Mouse (Mus musculus) intestine, embryonic 15.5 days (tissue): ENCODE results near the gene Olfr1423. TPM values are rescaled to one million over a fixed set of nuclear protein-coding genes. Genes with fewer than 3 reads are reported as not detected.

Source experiments
- ATAC-seq: fragments of 200-750 bp; cut with Nextera tagmentation; 2 replicates; pipeline ENCODE4 v1.8.0; 2017; ENCODE audit warnings: moderate TSS enrichment, moderate library complexity
- H3K27ac ChIP-seq: fragments of 300-500 bp; sonication (generic); 2 replicates; pipeline ENCODE4 v1.5.1; 2015; ENCODE audit warnings: mild to moderate bottlenecking, inconsistent platforms
- H3K27me3 ChIP-seq: fragments of 300-500 bp; sonication (generic); replicated peaks from 2 replicates; pipeline ENCODE4 v1.6.1; 2015; ENCODE audit warnings: inconsistent platforms
- H3K36me3 ChIP-seq: fragments of 300-500 bp; sonication (generic); 2 replicates; pipeline ENCODE4 v1.6.1; 2015; ENCODE audit warnings: inconsistent platforms
- H3K4me1 ChIP-seq: fragments of 300-500 bp; sonication (generic); replicated peaks from 2 replicates; pipeline ENCODE4 v1.6.1; 2015; ENCODE audit warnings: inconsistent platforms
- H3K4me2 ChIP-seq: fragments of 300-500 bp; sonication (generic); replicated peaks from 2 replicates; pipeline ENCODE4 v1.6.1; 2015; ENCODE audit warnings: mild to moderate bottlenecking, inconsistent platforms
- H3K4me3 ChIP-seq: fragments of 300-500 bp; sonication (generic); replicated peaks from 2 replicates; pipeline ENCODE4 v1.5.1; 2015; ENCODE audit warnings: inconsistent platforms
- H3K9ac ChIP-seq: fragments of 300-500 bp; sonication (generic); 2 replicates; pipeline ENCODE4 v1.6.1; 2015; ENCODE audit warnings: inconsistent platforms
- H3K9me3 ChIP-seq: fragments of 300-500 bp; sonication (generic); 2 replicates; pipeline ENCODE4 v1.6.1; 2016; ENCODE audit warnings: inconsistent platforms
- WGBS: fragments of 180-500 bp; shearing (Covaris S2); methylation state at CpG from one replicate; pipeline ENCODE4 v1.1.7; 2015; 5-methylcytosine and 5-hydroxymethylcytosine counted together
- polyA plus RNA-seq: library from polyadenylated mRNA; unstranded; fragments of >200 nt; fragmentation: Nextera tagmentation; extraction: Ambion mirVana; gene quantifications from 2 replicates; pipeline ENCODE4 v1.2.1, GENCODE M21; 2015

Gene Olfr1423
- polyA plus RNA-seq, 1 experiment from 2014 or later, result not detected

GRCm38 (mm10) chr19:12012615-12013014, 28.5 kb downstream of the Olfr1423 start:
- Histone ChIP-seq H3K4me1 (no peaks in the 10 kb centered on the region), H3K27me3 (no peaks in the 10 kb centered on the region), H3K36me3 (no peaks in the 10 kb centered on the region), H3K9ac (0 out of 2 replicates have a peak overlapping the region, but pooled peaks have one; percentile 36), H3K9me3 (no peaks in the 10 kb centered on the region), H3K4me3 (peak overlapping the region; percentile 54), H3K4me2 (peak overlapping the region; percentile 69), H3K27ac (no peak overlapping the region)
- 1% methylated on average over 10 of the region's 10 CpGs for WGBS
- ATAC-seq, result no peak

GRCm38 (mm10) chr19:12011560-12012556, 29.3 kb downstream of the Olfr1423 start:
- H3K36me3 ChIP-seq, result no peaks in the 10 kb centered on the region
- peak; percentile 81 for ATAC-seq
- WGBS, result under 1% methylated on average over 49 of the region's 49 CpGs

GRCm38 (mm10) chr19:12010916-12011559, 30.1 kb downstream of the Olfr1423 start:
- H3K4me2 ChIP-seq, result peak overlapping the region; percentile 69
- 0 out of 2 replicates have a peak, but pooled peaks cover 7% of the 10 kb centered on the region for H3K4me1 ChIP-seq
- H3K4me3 ChIP-seq, result peak overlapping the region; percentile 54
- no peaks in the 10 kb centered on the region for H3K36me3 ChIP-seq
- ATAC-seq, result peak; percentile 57
- under 1% methylated on average over 26 of the region's 26 CpGs for WGBS
- peak overlapping the region; percentile 90 for H3K27ac ChIP-seq
- H3K9me3 ChIP-seq, result no peaks in the 10 kb centered on the region
- no peaks in the 10 kb centered on the region for H3K27me3 ChIP-seq
- H3K9ac ChIP-seq, result peak overlapping the region; percentile 63

More at GRCm38 (mm10) chr19:12011560-12012556, 29.3 kb downstream of the Olfr1423 start:
- peak overlapping the region; percentile 54 for H3K4me3 ChIP-seq
- 0 out of 2 replicates have a peak, but pooled peaks cover 4% of the 10 kb centered on the region for H3K4me1 ChIP-seq
- H3K27ac ChIP-seq, result peak overlapping the region; percentile 84
- H3K4me2 ChIP-seq, result peak overlapping the region; percentile 69
- H3K9me3 ChIP-seq, result no peaks in the 10 kb centered on the region
- H3K27me3 ChIP-seq, result no peaks in the 10 kb centered on the region
- H3K9ac ChIP-seq, result peak overlapping the region; percentile 37; the same call in 1 of the 2 replicates

GRCm38 (mm10) chr19:12010281-12010771, 30.8 kb downstream of the Olfr1423 start:
- no peaks in the 10 kb centered on the region for H3K9me3 ChIP-seq
- H3K36me3 ChIP-seq, result no peaks in the 10 kb centered on the region
- peak overlapping the region; percentile 90 for H3K27ac ChIP-seq
- no peaks in the 10 kb centered on the region for H3K27me3 ChIP-seq
- peak overlapping the region; percentile 69 for H3K4me2 ChIP-seq
- ATAC-seq, result peak; percentile 42
- H3K4me1 ChIP-seq, result 0 out of 2 replicates have a peak, but pooled peaks cover 7% of the 10 kb centered on the region
- H3K9ac ChIP-seq, result peak overlapping the region; percentile 63
- H3K4me3 ChIP-seq, result peak overlapping the region; percentile 54
- WGBS, result under 1% methylated on average over 24 of the region's 24 CpGs

- peak overlapping the region; percentile 54 for H3K4me3 ChIP-seq
- H3K9ac ChIP-seq, result peak overlapping the region; percentile 63
- no peaks in the 10 kb centered on the region for H3K36me3 ChIP-seq
- H3K4me2 ChIP-seq, result peak overlapping the region; percentile 69
- H3K27ac ChIP-seq, result peak overlapping the region; percentile 90
- no peaks in the 10 kb centered on the region for H3K9me3 ChIP-seq
- H3K4me1 ChIP-seq, result peaks cover 8% of the 10 kb centered on the region; the same call in 1 of the 2 replicates
- H3K27me3 ChIP-seq, result no peaks in the 10 kb centered on the region
- 1% methylated on average over 24 of the region's 24 CpGs for WGBS
- ATAC-seq, result peak; percentile 23
These were observed 31.4 kb downstream of the Olfr1423 start for GRCm38 (mm10) chr19:12009501-12010280.

- Histone ChIP-seq H3K27ac (peak overlapping the region; percentile 3; the same call in 1 of the 2 replicates), H3K9me3 (no peaks in the 10 kb centered on the region), H3K36me3 (no peaks in the 10 kb centered on the region), H3K4me3 (no peak overlapping the region), H3K4me2 (peak overlapping the region; percentile 19; the same call in 1 of the 2 replicates), H3K9ac (no peak overlapping the region), H3K4me1 (peaks cover 10% of the 10 kb centered on the region; the same call in 1 of the 2 replicates), H3K27me3 (no peaks in the 10 kb centered on the region)
- 33% methylated on average over 17 of the region's 17 CpGs for WGBS
- ATAC-seq, result no peak
These were observed 32.4 kb downstream of the Olfr1423 start for GRCm38 (mm10) chr19:12008410-12009380.

GRCm38 (mm10) chr19:12007105-12007931, 33.8 kb downstream of the Olfr1423 start:
- WGBS, result 18% methylated on average over 17 of the region's 17 CpGs
- H3K4me3 ChIP-seq, result peak overlapping the region; percentile 17
- no peaks in the 10 kb centered on the region for H3K36me3 ChIP-seq

GRCm38 (mm10) chr19:12006361-12006947, 34.7 kb downstream of the Olfr1423 start:
- WGBS, result 2% methylated on average over 17 of the region's 17 CpGs
- Histone ChIP-seq H3K9ac (peak overlapping the region; percentile 54), H3K27ac (peak overlapping the region; percentile 66), H3K4me3 (peak overlapping the region; percentile 57), H3K36me3 (no peaks in the 10 kb centered on the region), H3K4me1 (peaks cover 10% of the 10 kb centered on the region; the same call in 1 of the 2 replicates), H3K27me3 (no peaks in the 10 kb centered on the region), H3K4me2 (peak overlapping the region; percentile 79), H3K9me3 (no peaks in the 10 kb centered on the region)
- no peak for ATAC-seq

More at GRCm38 (mm10) chr19:12007105-12007931, 33.8 kb downstream of the Olfr1423 start:
- Histone ChIP-seq H3K4me1 (peaks cover 10% of the 10 kb centered on the region; the same call in 1 of the 2 replicates), H3K4me2 (peak overlapping the region; percentile 79), H3K27ac (no peak overlapping the region), H3K9ac (no peak overlapping the region), H3K9me3 (no peaks in the 10 kb centered on the region), H3K27me3 (no peaks in the 10 kb centered on the region)
- no peak for ATAC-seq

- peak overlapping the region; percentile 57 for H3K4me3 ChIP-seq
- WGBS, result under 1% methylated on average over 41 of the region's 41 CpGs
- peak; percentile 74 for ATAC-seq
These were observed 35.4 kb downstream of the Olfr1423 start for GRCm38 (mm10) chr19:12005376-12006360.

More at GRCm38 (mm10) chr19:12005376-12006360, 35.4 kb downstream of the Olfr1423 start:
- peaks cover 10% of the 10 kb centered on the region; the same call in 1 of the 2 replicates for H3K4me1 ChIP-seq
- peak overlapping the region; percentile 54 for H3K9ac ChIP-seq
- H3K4me2 ChIP-seq, result peak overlapping the region; percentile 79
- H3K36me3 ChIP-seq, result no peaks in the 10 kb centered on the region
- no peaks in the 10 kb centered on the region for H3K27me3 ChIP-seq
- H3K27ac ChIP-seq, result peak overlapping the region; percentile 81
- H3K9me3 ChIP-seq, result no peaks in the 10 kb centered on the region
